9 mouse cellular contexts compared by ENCODE assay signal in the genomic region with DNA sequence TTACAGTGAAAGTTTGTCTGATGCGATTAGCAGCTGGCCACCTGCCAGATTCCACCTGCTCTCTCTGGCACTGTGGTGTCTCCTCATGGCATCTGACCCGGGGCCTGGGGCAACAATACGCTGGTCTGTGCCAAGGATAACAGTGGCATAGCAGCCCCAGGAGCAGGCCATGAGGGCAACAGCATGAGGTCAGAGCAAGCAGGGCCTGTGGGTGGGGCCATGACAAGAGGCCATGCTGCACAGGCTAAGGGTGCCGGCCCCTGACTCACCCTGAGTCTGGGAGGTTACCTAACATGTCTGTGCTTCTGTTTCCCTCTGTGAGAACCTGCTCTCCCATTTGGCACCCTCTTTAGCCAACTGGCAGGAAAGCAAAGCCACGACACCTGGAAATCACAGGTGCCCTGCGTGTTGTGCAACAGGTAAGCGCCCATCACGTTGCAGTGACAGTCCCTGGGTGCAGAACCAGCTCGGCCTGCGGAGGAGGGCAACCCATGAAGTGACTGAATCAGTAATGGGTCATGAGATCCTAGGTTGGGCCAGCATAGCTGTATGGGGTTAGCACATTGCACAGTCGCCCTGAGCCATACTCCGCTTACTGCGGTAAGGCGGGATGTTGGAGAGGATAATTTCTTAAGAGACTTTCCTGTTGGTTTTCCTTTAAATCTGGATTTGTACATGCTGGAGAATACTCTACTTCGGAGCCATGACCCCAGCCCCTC.
DNase-seq lines count a peak whose midpoint lies in the region; ATAC-seq and TF ChIP-seq lines count a peak whose summit lies in the region.
"Had no signal": no experiment of that assay in that cellular context is flagged by ENCODE, and none has a peak within 500 bp of the region (broad histone marks: within the 10 kb centered on the region; RNA-seq: fewer than 3 reads in every experiment).

No protein-coding gene starts in this region.

- ATAC-seq in heart, embryonic 11.5 days (replicated peaks; ENCODE audit: insufficient number of reproducible peaks, low FRiP score, low TSS enrichment), result 0 out of 2 replicates have a peak, but pooled peaks have one; percentile 55

- no peak for TF ChIP-seq CTCF in layer of hippocampus, adult 2 months (conservative IDR thresholded peaks at IDR 0.05)

- H3K4me3 ChIP-seq in heart, embryonic 11.5 days (ENCODE audit: low read depth, low read length), result no peak overlapping the region
- H3K4me3 ChIP-seq in layer of hippocampus, adult 2 months, result no peak overlapping the region
- H3K4me3 ChIP-seq: heart, embryonic 13.5 days had no signal

- DNase-seq in heart, postnatal 14 days, result no peak
- peak; percentile 28 for DNase-seq in 3134 (ENCODE audit: extremely low read depth, insufficient read length, low spot score)
- DNase-seq in cerebellum, adult 9-10 months, result peak; percentile 69
- peak; percentile 39 for DNase-seq in large intestine, adult 2 months (ENCODE audit: low read depth, low spot score)
- DNase-seq in embryo, embryonic 10.5 days (ENCODE audit: low spot score), result no peak
- DNase-seq in left cerebral cortex, adult 9 months (ENCODE audit: low spot score in 2 of 2), result no peak
- DNase-seq in layer of hippocampus, adult 2 months (ENCODE audit: low spot score in 2 of 2), result no peak

- no peak overlapping the region for H3K27ac ChIP-seq in heart, embryonic 11.5 days (ENCODE audit: low read depth, low read length)
- no peak overlapping the region for H3K27ac ChIP-seq in layer of hippocampus, adult 2 months
- H3K27ac ChIP-seq: heart, embryonic 13.5 days had no signal

- no peak overlapping the region for H3K4me2 ChIP-seq in heart, embryonic 11.5 days
- H3K4me2 ChIP-seq: heart, embryonic 13.5 days had no signal

- no peaks in the 10 kb centered on the region for H3K27me3 ChIP-seq in heart, embryonic 11.5 days (ENCODE audit: control insufficient read depth, insufficient read depth, low read length)
- H3K27me3 ChIP-seq: heart, embryonic 13.5 days had no signal

- WGBS in heart, embryonic 11.5 days (ENCODE audit: insufficient replicate concordance), result 80% methylated on average over 15 of the region's 15 CpGs
- 37% methylated on average over 15 of the region's 15 CpGs for WGBS in large intestine, adult 2 months

- no peak overlapping the region for H3K9ac ChIP-seq in heart, embryonic 11.5 days (ENCODE audit: low read depth, low read length)
- H3K9ac ChIP-seq: heart, embryonic 13.5 days had no signal

- 0 out of 2 replicates have a peak, but pooled peaks cover 2% of the 10 kb centered on the region for H3K36me3 ChIP-seq in heart, embryonic 11.5 days (ENCODE audit: control insufficient read depth, insufficient read depth, low read length)

- intact Hi-C loops in heart, postnatal 14 days (cut with DNase I), result no loop called here

- H3K4me1 ChIP-seq in heart, embryonic 11.5 days (ENCODE audit: control insufficient read depth, insufficient read depth, low read length), result peaks cover 13% of the 10 kb centered on the region; the same call in 1 of the 2 replicates

- no peaks in the 10 kb centered on the region for H3K9me3 ChIP-seq in heart, embryonic 11.5 days (replicated peaks; ENCODE audit: control insufficient read depth, low read length)
- H3K9me3 ChIP-seq: heart, embryonic 13.5 days had no signal

Comparison
In these comparisons a context has a peak if more than half of its experiments do, and no peak if none do; other contexts are left out.
1. DNase-seq: peak in 3134 (single experiment), cerebellum, adult 9-10 months (single experiment) and large intestine, adult 2 months (single experiment); none in heart, postnatal 14 days (0 of 2), embryo, embryonic 10.5 days (single experiment), left cerebral cortex, adult 9 months (0 of 2) and layer of hippocampus, adult 2 months (0 of 2).